Mouse (Mus musculus): ENCODE results near the gene Plekha3. TPM values are rescaled to one million over a fixed set of nuclear protein-coding genes. Genes with fewer than 3 reads are reported as not detected.

Plekha3 gene
- 6.5 and 6.8 TPM in 2 replicates for polyA plus RNA-seq (2014; fragmentation: Nextera tagmentation; extraction: Ambion mirVana)

GRCm38 (mm10) chr2:76674725-76675427 lies at the start of gene Plekha3:
TSS of gene Plekha3 (plus strand) at chr2:76675281.
- Histone ChIP-seq H3K4me2 (replicated peaks; ENCODE audit: low read depth, low read length) (peak within 1 kb of the TSS; percentile 66), H3K9me3 (ENCODE audit: control insufficient read depth, low read depth, low read length) (no peaks in the 10 kb centered on the region), H3K36me3 (ENCODE audit: control insufficient read depth, insufficient read depth, low read length) (no peaks in the 10 kb centered on the region), H3K4me1 (ENCODE audit: control insufficient read depth, insufficient read depth, low read length) (peaks cover 10% of the 10 kb centered on the region), H3K9ac (replicated peaks; ENCODE audit: low read depth, low read length) (peak within 1 kb of the TSS; percentile 76), H3K27me3 (ENCODE audit: control insufficient read depth, insufficient read depth, low read length) (no peaks in the 10 kb centered on the region), H3K27ac (ENCODE audit: low read length) (peak within 1 kb of the TSS; percentile 80), H3K4me3 (ENCODE audit: low read depth, low read length) (peak within 1 kb of the TSS; percentile 85)
- WGBS, result 4% methylated on average over 47 of the region's 52 CpGs
- peak; percentile 75 for ATAC-seq (ENCODE audit: insufficient number of reproducible peaks, insufficient read depth, low FRiP score, low read depth)

- 90% methylated on average over 12 of the region's 12 CpGs for WGBS
- no peak overlapping the region for H3K9ac ChIP-seq (replicated peaks; ENCODE audit: low read depth, low read length)
These were observed 44.8 kb upstream of the Plekha3 start for GRCm38 (mm10) chr2:76630293-76630692.

GRCm38 (mm10) chr2:76631600-76631999 lies 43.5 kb upstream of the Plekha3 start:
- Histone ChIP-seq H3K9me3 (ENCODE audit: control insufficient read depth, low read depth, low read length) (peaks cover 4% of the 10 kb centered on the region; the same call in 1 of the 2 replicates), H3K9ac (replicated peaks; ENCODE audit: low read depth, low read length) (no peak overlapping the region), H3K27me3 (ENCODE audit: control insufficient read depth, insufficient read depth, low read length) (no peaks in the 10 kb centered on the region), H3K27ac (ENCODE audit: low read length) (no peak overlapping the region), H3K4me2 (replicated peaks; ENCODE audit: low read depth, low read length) (no peak overlapping the region), H3K4me1 (ENCODE audit: control insufficient read depth, insufficient read depth, low read length) (no peaks in the 10 kb centered on the region), H3K4me3 (ENCODE audit: low read depth, low read length) (no peak overlapping the region), H3K36me3 (ENCODE audit: control insufficient read depth, insufficient read depth, low read length) (peaks cover 53% of the 10 kb centered on the region)
- WGBS, result 90% methylated on average over 4 of the region's 4 CpGs
- no peak for ATAC-seq (ENCODE audit: insufficient number of reproducible peaks, insufficient read depth, low FRiP score, low read depth)

More at GRCm38 (mm10) chr2:76630293-76630692, 44.8 kb upstream of the Plekha3 start:
- H3K4me3 ChIP-seq (ENCODE audit: low read depth, low read length), result no peak overlapping the region
- ATAC-seq (ENCODE audit: insufficient number of reproducible peaks, insufficient read depth, low FRiP score, low read depth), result no peak
- H3K27ac ChIP-seq (ENCODE audit: low read length), result no peak overlapping the region
- H3K4me2 ChIP-seq (replicated peaks; ENCODE audit: low read depth, low read length), result no peak overlapping the region
- no peaks in the 10 kb centered on the region for H3K4me1 ChIP-seq (ENCODE audit: control insufficient read depth, insufficient read depth, low read length)
- H3K36me3 ChIP-seq (ENCODE audit: control insufficient read depth, insufficient read depth, low read length), result peaks cover 47% of the 10 kb centered on the region
- no peaks in the 10 kb centered on the region for H3K27me3 ChIP-seq (ENCODE audit: control insufficient read depth, insufficient read depth, low read length)
- H3K9me3 ChIP-seq (ENCODE audit: control insufficient read depth, low read depth, low read length), result peaks cover 6% of the 10 kb centered on the region; the same call in 1 of the 2 replicates

GRCm38 (mm10) chr2:76639637-76640036 lies 35.4 kb upstream of the Plekha3 start:
- H3K9ac ChIP-seq (replicated peaks; ENCODE audit: low read depth, low read length), result no peak overlapping the region
- H3K36me3 ChIP-seq (ENCODE audit: control insufficient read depth, insufficient read depth, low read length), result peaks cover 49% of the 10 kb centered on the region; the same call in 1 of the 2 replicates
- H3K4me1 ChIP-seq (ENCODE audit: control insufficient read depth, insufficient read depth, low read length), result no peaks in the 10 kb centered on the region
- no peak overlapping the region for H3K4me3 ChIP-seq (ENCODE audit: low read depth, low read length)
- H3K4me2 ChIP-seq (replicated peaks; ENCODE audit: low read depth, low read length), result no peak overlapping the region
- no peak for ATAC-seq (ENCODE audit: insufficient number of reproducible peaks, insufficient read depth, low FRiP score, low read depth)
- no peaks in the 10 kb centered on the region for H3K27me3 ChIP-seq (ENCODE audit: control insufficient read depth, insufficient read depth, low read length)
- no peak overlapping the region for H3K27ac ChIP-seq (ENCODE audit: low read length)
- H3K9me3 ChIP-seq (ENCODE audit: control insufficient read depth, low read depth, low read length), result no peaks in the 10 kb centered on the region
- WGBS, result 90% methylated on average over 2 of the region's 2 CpGs

- Histone ChIP-seq H3K27me3 (ENCODE audit: control insufficient read depth, insufficient read depth, low read length) (no peaks in the 10 kb centered on the region), H3K9me3 (ENCODE audit: control insufficient read depth, low read depth, low read length) (no peaks in the 10 kb centered on the region), H3K4me2 (replicated peaks; ENCODE audit: low read depth, low read length) (no peak overlapping the region), H3K27ac (ENCODE audit: low read length) (no peak overlapping the region), H3K9ac (replicated peaks; ENCODE audit: low read depth, low read length) (no peak overlapping the region), H3K4me3 (ENCODE audit: low read depth, low read length) (no peak overlapping the region), H3K4me1 (ENCODE audit: control insufficient read depth, insufficient read depth, low read length) (0 out of 2 replicates have a peak, but pooled peaks cover 7% of the 10 kb centered on the region), H3K36me3 (ENCODE audit: control insufficient read depth, insufficient read depth, low read length) (peaks cover 28% of the 10 kb centered on the region; the same call in 1 of the 2 replicates)
- no peak for ATAC-seq (ENCODE audit: insufficient number of reproducible peaks, insufficient read depth, low FRiP score, low read depth)
These were observed 31.3 kb upstream of the Plekha3 start for GRCm38 (mm10) chr2:76643801-76644200.

- H3K9ac ChIP-seq (replicated peaks; ENCODE audit: low read depth, low read length), result peak overlapping the region; percentile 66
- H3K27me3 ChIP-seq (ENCODE audit: control insufficient read depth, insufficient read depth, low read length), result no peaks in the 10 kb centered on the region
- H3K27ac ChIP-seq (ENCODE audit: low read length), result peak overlapping the region; percentile 79
- peak; percentile 21 for ATAC-seq (ENCODE audit: insufficient number of reproducible peaks, insufficient read depth, low FRiP score, low read depth)
- H3K4me2 ChIP-seq (replicated peaks; ENCODE audit: low read depth, low read length), result peak overlapping the region; percentile 72
- H3K9me3 ChIP-seq (ENCODE audit: control insufficient read depth, low read depth, low read length), result no peaks in the 10 kb centered on the region
- peaks cover 7% of the 10 kb centered on the region; the same call in 1 of the 2 replicates for H3K36me3 ChIP-seq (ENCODE audit: control insufficient read depth, insufficient read depth, low read length)
- H3K4me1 ChIP-seq (ENCODE audit: control insufficient read depth, insufficient read depth, low read length), result 0 out of 2 replicates have a peak, but pooled peaks cover 7% of the 10 kb centered on the region
- 1% methylated on average over 32 of the region's 32 CpGs for WGBS
- H3K4me3 ChIP-seq (ENCODE audit: low read depth, low read length), result peak overlapping the region; percentile 85
These were observed 27.6 kb upstream of the Plekha3 start for GRCm38 (mm10) chr2:76647441-76647869.

- Histone ChIP-seq H3K9ac (replicated peaks; ENCODE audit: low read depth, low read length) (peak within 1 kb of the TSS; percentile 66), H3K27me3 (ENCODE audit: control insufficient read depth, insufficient read depth, low read length) (no peaks in the 10 kb centered on the region), H3K27ac (ENCODE audit: low read length) (peak within 1 kb of the TSS; percentile 80), H3K4me3 (ENCODE audit: low read depth, low read length) (peak within 1 kb of the TSS; percentile 85), H3K36me3 (ENCODE audit: control insufficient read depth, insufficient read depth, low read length) (peaks cover 2% of the 10 kb centered on the region; the same call in 1 of the 2 replicates), H3K4me1 (ENCODE audit: control insufficient read depth, insufficient read depth, low read length) (0 out of 2 replicates have a peak, but pooled peaks cover 7% of the 10 kb centered on the region), H3K4me2 (replicated peaks; ENCODE audit: low read depth, low read length) (peak within 1 kb of the TSS; percentile 72), H3K9me3 (ENCODE audit: control insufficient read depth, low read depth, low read length) (no peaks in the 10 kb centered on the region)
- under 1% methylated on average over 36 of the region's 42 CpGs for WGBS
- ATAC-seq (ENCODE audit: insufficient number of reproducible peaks, insufficient read depth, low FRiP score, low read depth), result peak; percentile 99
These were observed 27.1 kb upstream of the Plekha3 start, which contains the start of the genes Prkra and Pjvk for GRCm38 (mm10) chr2:76647883-76648570. TSS of gene Prkra (minus strand) at chr2:76648015. TSS of gene Pjvk (plus strand) at chr2:76648476.

- Histone ChIP-seq H3K36me3 (ENCODE audit: control insufficient read depth, insufficient read depth, low read length) (no peaks in the 10 kb centered on the region), H3K9ac (replicated peaks; ENCODE audit: low read depth, low read length) (peak overlapping the region; percentile 41; the same call in 1 of the 2 replicates), H3K9me3 (ENCODE audit: control insufficient read depth, low read depth, low read length) (no peaks in the 10 kb centered on the region), H3K4me2 (replicated peaks; ENCODE audit: low read depth, low read length) (peak overlapping the region; percentile 72), H3K4me1 (ENCODE audit: control insufficient read depth, insufficient read depth, low read length) (0 out of 2 replicates have a peak, but pooled peaks cover 7% of the 10 kb centered on the region), H3K27me3 (ENCODE audit: control insufficient read depth, insufficient read depth, low read length) (no peaks in the 10 kb centered on the region), H3K4me3 (ENCODE audit: low read depth, low read length) (peak overlapping the region; percentile 85), H3K27ac (ENCODE audit: low read length) (peak overlapping the region; percentile 80)
- ATAC-seq (ENCODE audit: insufficient number of reproducible peaks, insufficient read depth, low FRiP score, low read depth), result peak; percentile 39; the same call in 1 of the 2 replicates
- WGBS, result 28% methylated on average over 13 of the region's 13 CpGs
These were observed 26.4 kb upstream of the Plekha3 start for GRCm38 (mm10) chr2:76648666-76649141.
